Mouse (Mus musculus) bone marrow macrophage, adult 2 months (primary cell): ENCODE measurements at regions not wholly inside any gene's neighbourhood (a gene's known extent, or its start where the extent isn't known, plus 50 kb on each side); places are given as distances from the start of the nearest gene placed in this dataset.

ENCODE experiments used
- CTCF ChIP-seq: IDR thresholded peaks from 2 replicates; pipeline ENCODE4 v1.5.1; 2012; ENCODE audit warnings: low read depth, mild to moderate bottlenecking, low read length, moderate library complexity
- POLR2A ChIP-seq: IDR thresholded peaks from 2 replicates; pipeline ENCODE4 v1.6.1; 2012; ENCODE audit warnings: mild to moderate bottlenecking, low read depth, low read length, borderline replicate concordance

- TF ChIP-seq CTCF (no peak), POLR2A (no peak)
These were observed 66.9 kb upstream of the Gadd45a start for GRCm38 (mm10) chr6:67104205-67104604.
